Mouse (Mus musculus) heart, adult 8-10 months (tissue): Measurements from ENCODE around the gene Neurog2. TPM values are rescaled to one million over a fixed set of nuclear protein-coding genes. Genes with fewer than 3 reads are reported as not detected.

Experiments
- DNase-seq: peaks from one replicate; pipeline ENCODE4 v3.0.0; 2022; ENCODE audit warnings: low spot score
- total RNA-seq, 4 experiments: library from RNA; stranded (reverse); gene quantifications; 2 replicates each; pipeline ENCODE4 v1.2.4; 2022

Gene Neurog2
- total RNA-seq, 4 experiments from 2014 or later: not detected

GRCm38 (mm10) chr3:127646156-127646825, 13.4 kb downstream of the Neurog2 start:
- DNase-seq: no peak

- DNase-seq: no peak
These were observed 19.1 kb downstream of the Neurog2 start for GRCm38 (mm10) chr3:127651742-127652653.

- DNase-seq: no peak
These were observed 27.8 kb downstream of the Neurog2 start for GRCm38 (mm10) chr3:127660712-127661111.

GRCm38 (mm10) chr3:127661646-127662531, 29.0 kb downstream of the Neurog2 start:
- no peak for DNase-seq

DNA sequence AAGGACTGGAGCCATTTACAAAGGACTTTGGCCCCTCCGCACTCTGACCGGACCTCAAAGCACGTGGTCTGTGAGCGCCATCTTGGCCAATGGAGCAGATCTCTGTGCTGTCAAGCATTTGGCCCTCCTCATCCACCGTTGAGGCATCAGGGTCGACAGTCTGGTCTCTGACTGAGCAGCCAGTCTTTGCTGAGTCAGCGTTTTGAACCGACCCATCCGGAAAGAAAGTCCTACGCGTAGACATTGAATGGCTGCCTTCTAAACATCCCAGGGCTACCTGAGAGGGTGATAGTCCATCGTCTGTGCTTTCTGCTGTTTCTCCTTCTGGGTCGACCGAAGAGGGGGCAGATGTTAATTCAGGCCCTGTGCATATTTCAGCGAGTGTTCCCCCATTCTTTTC, 46.8 kb downstream of the Neurog2 start:
- DNase-seq: no peak

Other genes with a start within 250 kb of the Neurog2 start
- 100 to 1,000 TPM; 297 to 377 (median 334) TPM for gene Ank2, start 133.8 kb upstream of the Neurog2 start, total RNA-seq
- gene Larp7, start 79.8 kb upstream of the Neurog2 start, total RNA-seq: 10 to 100 TPM; 19.6 to 24.9 (median 22.9) TPM
- gene Zgrf1, start 79.6 kb upstream of the Neurog2 start, total RNA-seq: under 1 TPM; 0.63 to 0.97 (median 0.76) TPM
- gene Alpk1, start 147.4 kb downstream of the Neurog2 start, total RNA-seq: 1 to 10 TPM; 2.2 to 2.7 (median 2.4) TPM
- 1 to 10 TPM; 1.6 to 2.4 (median 2.1) TPM for gene Tifa, start 156.7 kb downstream of the Neurog2 start, total RNA-seq
- gene Ap1ar, start 204.4 kb downstream of the Neurog2 start, total RNA-seq: 10 to 100 TPM; 19.0 to 22.9 (median 20.3) TPM